Mouse (Mus musculus) testis, postnatal 14 days (tissue): Measurements from ENCODE around the gene Cdkl3.

ENCODE experiments used
- DNase-seq: peaks from one replicate; pipeline ENCODE4 v3.0.0; 2021; ENCODE audit warnings: low spot score

Gene Cdkl3

DNA sequence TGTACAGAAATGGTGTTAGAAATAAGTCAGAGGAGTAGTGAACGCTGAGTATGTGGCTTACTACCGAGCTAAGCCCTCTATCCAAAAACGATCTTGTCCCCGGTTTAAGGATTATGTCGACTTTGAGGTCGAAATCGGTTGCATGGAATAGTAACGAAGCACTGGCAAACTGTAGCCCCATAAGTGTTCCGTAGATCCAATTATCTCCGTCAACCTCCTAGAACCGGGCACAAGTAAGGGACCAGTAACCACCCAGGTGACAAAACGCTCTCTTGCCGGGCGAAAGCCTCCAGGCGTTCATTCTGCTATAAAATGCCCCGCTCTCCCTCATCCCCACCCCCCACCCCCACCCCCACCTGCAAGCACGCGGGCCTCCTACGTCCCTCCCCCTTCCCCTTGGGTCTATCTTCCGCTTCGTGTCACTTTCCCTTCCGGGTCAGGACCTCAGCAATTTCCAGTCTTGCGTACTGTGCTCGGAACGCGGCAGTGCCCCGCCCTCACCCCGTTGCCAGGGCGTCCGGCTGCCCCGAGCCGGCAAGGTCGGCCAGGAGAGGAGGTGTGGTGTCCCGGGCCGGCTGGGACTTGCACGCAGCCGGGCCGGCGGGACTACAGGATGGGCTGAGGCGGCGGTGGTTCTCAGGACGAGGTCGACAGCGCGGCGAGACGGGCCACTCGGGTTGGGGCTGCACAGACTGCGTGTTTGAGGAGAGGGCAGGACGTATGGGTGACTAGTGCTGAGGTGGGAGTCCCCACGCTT is at the start of gene Cdkl3:
Gene Cdkl3 (plus strand): TSS at position 450 of the 757 bp plus-strand sequence.
- peak; percentile 94 for DNase-seq

DNA sequence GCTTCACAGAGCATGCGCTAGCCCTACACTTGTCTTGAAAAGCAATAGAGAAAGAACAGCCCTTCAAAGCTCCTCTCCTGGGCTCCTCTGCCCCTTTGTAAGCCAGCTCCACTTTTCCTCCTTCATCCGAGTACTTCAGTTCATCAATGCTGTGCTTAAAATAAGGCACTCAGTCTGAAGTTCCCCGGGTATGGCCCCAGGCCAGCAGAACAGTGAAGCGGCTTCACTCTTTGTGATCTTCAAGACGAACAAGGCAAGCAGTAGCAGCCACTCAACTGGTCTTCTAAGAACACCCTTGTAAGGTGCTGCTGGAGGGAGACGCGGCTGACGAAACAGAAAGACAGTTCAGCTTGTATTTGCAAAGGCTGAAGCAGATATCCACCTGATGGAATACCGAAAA is 47.9 kb upstream of the Cdkl3 start:
- DNase-seq = no peak

DNA sequence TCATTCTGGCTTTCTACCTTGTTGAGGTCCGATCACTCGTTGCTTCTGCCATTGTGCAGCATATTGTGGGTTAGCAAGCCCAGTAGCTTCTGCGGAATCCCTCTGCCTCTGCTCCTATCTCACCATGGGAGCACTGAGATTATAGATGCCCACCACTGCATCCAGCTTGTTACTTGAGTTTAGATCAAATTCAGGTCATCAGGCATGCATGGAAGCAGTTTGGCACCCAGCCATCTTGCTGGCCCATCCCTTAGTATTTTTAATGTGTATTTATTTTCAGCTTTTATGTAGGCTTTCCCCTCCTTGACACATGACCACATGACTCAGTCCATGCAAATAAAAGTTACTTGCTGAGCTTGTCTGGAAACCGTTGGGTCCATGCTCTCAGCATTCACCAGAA is 46.3 kb upstream of the Cdkl3 start:
- DNase-seq = no peak

DNA sequence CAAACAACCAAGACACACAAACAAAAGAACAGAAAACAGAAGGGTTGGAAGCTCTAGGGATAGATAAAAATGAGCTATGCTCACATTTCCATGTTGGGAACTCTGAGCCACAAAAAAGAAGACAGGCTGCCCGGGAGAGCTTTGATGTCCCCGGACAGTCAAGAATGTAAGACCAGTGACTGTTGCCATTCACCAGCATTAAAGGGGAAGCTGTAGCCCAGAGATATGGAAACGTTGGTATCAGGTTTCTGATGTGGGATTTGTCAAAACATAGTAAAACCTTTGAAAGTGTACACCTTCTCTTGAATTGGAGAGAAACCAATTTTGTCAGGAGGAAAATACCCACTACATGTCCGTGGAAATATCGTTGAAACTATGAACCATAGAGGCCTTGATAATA is 44.5 kb upstream of the Cdkl3 start:
- DNase-seq = no peak

DNA sequence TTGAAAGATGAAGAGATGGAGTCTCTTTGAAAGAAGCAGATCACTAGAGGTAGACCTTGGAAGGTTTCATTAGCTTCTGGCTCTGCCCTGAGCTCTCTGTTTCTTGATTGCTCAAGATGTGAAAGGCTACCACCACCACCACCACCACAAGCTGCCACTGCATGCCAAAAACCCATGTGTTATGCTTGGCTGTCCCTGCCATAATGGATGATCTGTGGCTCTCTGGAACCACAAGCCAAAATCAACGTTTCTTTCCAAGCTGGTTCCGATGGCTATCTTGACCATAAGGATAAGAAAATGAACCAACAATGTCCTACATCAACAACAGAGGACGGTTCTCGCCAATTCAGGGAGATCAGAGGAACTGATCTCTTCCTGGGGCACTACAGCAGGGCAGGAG is 44.0 kb upstream of the Cdkl3 start:
- no peak for DNase-seq

DNA sequence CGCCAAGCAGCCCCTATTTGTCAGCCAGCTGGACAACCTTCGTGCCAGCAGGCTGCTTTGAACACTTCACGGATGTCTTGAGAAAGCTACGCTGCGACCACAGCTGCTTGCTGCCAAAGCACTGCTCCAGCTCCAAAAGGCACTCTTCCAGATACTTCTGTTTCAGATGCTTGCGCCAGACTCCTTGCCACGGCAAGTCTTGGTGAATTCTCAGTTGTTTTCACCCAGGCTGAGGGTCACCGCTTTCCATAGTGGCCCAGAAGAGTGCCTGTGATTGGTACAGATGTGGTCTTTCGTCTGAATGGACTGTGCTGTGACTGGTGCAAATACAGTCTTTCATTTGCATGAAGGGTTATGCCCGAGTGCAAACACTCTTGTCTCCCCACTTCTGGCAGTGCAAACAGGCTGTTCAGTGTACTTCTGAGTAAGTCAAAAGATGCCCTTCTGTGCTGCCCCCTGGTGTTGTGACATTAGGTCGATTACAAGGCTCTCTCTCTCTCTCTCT is 43.0 kb upstream of the Cdkl3 start:
- DNase-seq = no peak

DNA sequence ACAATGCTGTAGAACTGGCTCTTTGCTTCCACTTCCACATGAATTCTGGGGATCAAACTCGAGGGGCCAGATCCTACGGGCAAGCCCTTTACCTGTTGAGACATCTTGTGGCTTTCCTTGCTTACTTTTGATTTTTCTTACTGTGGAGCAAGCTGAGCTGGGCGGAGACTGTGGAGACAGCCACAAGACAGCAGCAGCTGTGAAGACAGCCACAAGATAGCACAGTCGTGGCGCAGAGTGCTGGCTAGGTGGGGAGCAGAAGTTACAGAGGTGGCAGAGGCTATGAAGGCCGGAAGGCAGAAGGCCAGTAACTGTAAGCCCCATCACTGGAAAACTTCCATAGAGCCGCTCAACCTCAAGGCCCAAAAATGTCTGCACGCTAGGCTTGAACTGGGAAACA is 42.3 kb upstream of the Cdkl3 start:
- DNase-seq = no peak

DNA sequence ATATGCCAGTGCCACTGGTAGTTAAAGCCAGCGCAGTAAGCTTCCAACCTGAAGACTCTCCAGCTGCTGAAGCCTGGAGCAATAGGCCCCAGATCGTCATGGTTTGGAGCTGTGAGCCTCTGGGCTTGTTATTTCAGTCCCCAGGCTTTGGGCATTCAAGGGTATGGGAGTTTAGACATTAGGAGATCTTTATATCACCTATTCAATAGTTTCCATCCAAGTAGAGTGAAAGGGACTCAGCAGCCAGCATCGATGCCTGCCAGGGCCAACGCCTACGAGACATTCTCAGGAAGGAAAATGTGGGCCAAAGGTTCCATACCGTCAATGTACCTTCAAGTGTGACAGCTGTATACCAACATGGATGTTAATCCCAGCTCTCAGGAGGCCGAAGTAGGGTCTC is 41.7 kb upstream of the Cdkl3 start:
- DNase-seq = no peak

DNA sequence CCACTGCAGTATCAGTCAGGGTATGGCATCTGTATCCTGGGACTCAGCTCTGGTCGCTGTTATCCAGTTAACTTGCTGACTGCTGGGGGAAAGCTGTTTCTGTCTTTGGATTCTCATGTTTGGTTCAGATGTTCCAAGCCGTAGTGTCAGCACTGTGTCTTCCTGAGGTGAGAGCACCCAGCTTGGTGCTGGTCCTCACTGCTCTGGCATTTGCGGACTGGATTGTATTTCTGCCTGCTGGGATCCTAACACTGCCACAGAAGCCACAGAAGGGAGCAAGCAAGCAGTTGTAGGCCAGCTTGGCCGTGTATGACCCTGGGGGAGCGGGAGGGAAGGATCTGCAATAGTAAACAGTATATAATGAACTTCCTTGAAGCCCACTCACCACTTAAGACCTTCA is 37.4 kb upstream of the Cdkl3 start:
- no peak for DNase-seq

DNA sequence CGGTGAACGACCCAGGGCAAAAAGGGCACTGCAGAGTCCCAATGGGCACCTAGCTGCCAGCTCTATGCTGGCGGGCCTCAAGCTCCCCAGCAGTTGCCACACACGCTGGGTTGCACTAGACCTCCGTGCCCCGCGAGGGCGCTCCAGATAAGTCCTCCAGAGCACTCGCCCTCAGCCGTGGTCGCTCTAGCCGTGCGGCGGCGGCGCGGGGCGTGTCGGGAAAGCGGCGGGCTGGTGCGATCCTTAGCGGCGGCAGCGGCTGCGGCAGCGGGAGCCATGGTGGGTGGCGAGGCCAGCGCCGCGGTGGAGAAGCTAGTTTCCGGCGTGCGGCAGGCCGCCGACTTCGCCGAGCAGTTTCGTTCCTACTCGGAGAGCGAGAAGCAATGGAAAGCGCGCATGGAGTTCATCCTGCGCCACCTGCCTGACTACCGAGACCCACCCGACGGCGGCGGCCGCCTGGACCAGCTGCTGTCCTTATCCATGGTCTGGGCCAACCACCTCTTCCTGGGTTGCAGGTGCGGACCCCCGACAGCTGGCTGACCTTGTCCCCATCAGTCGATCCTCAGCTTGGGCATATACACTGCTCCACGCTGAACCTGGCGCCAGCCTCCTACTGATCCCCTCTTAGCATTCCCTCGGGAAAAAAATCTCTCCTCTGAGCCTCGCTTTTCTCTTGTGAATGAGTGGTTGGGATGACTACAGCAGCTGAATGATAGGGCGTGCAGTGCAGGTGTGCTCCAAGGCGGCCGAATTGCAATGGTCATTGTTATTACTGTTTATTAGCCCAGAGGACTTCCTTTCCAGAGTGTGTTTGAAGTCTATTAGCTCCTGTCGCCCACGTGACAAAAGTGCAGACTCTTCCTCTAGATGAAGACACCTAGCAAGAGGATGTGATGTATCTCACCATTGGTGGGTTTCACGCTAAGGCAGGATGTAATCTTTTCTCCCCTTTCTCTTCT is 36.3 kb upstream of the Cdkl3 start, which contains the start of gene Cdkn2aipnl:
Gene Cdkn2aipnl (plus strand): TSS at position 219 of the 959 bp plus-strand sequence.
- peak; percentile 93 for DNase-seq

DNA sequence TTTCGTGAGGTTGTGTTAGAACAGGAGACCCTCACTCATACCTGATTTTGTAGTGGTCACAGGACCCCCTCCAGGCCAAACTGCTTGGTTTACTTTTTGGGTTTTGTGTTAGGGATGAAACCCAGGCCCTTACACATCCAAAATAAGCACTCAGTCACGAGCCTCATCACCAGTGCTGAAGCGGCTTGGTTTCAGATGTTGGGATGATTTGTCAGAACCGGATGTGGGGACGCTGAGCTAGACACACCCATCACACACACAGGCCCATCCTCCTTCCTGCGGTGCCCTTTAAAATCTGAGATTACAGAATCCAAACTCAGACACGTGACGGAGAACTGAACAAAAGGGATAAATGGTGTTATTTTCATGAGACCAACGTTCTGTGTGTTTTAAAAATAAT is 35.1 kb upstream of the Cdkl3 start:
- no peak for DNase-seq

DNA sequence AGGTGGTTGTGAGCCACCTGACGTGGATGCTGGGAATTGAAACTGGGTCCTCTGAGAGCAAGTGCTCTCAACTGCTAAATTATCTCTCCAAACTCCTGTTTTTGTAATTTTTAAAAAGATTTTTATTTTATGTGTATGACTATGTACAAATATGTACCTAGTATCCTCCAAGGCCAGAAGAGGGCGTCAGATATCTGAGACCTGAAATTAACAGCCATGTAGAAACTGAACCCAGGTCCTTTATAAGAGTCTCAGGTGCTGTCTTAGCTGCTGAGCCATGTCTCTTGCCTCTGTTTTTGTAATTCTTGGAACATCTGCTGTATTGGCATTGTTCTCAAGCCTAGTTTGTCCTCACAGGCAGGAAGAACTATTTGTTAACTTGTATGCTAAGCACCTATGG is 34.5 kb upstream of the Cdkl3 start:
- no peak for DNase-seq

DNA sequence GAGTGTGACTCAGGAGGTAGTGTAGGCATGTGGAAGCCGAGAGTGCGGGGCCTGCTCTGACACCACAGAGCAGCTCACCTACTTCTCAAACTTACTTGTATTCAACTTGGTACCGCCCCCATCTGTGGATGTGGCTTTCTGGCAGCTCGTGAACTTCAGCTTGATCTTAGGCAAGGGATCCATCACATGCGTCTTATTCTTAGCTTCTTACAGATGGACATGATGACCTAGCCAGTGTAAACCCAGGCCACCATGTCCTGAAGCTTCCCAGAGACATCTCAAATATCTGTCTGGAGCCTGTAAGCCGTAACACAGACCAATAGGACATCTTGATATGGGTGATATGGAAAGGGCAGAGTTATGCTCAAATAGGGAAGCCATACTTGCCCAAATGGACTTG is 32.4 kb upstream of the Cdkl3 start:
- DNase-seq = no peak

DNA sequence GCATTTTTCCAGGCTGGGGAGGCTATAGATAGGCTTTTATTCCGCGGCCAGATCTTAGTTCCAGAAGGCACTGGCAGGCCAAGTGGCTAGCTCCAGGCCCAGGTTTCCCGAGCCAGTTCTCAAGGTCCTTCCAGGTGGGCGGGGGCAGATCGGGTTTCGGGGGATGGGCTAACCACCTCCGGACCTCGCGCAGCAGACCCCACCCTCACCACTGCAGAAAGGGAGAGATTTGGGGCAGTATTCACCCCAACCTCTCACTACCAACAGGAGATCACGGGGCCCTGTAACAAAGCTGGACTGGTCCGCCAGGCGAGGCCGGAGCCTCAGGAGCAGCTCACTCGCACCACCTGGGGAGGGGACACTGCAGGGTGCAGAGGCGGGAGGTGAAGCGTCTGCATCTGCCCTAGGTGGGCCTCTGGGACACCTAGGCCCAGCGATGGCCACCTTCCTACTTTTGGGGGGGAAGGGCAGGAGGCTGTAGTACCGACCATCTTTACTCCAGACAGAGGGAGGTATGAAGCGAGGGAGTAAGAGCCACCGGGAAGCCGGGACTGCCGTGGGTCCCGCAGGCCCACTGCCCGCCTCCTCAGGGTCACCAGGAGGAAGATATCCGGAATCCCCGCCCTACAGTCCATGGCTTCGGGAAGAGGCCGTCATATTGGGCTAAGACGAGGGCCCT is 4.3 kb upstream of the Cdkl3 start:
- peak; percentile 73 for DNase-seq

DNA sequence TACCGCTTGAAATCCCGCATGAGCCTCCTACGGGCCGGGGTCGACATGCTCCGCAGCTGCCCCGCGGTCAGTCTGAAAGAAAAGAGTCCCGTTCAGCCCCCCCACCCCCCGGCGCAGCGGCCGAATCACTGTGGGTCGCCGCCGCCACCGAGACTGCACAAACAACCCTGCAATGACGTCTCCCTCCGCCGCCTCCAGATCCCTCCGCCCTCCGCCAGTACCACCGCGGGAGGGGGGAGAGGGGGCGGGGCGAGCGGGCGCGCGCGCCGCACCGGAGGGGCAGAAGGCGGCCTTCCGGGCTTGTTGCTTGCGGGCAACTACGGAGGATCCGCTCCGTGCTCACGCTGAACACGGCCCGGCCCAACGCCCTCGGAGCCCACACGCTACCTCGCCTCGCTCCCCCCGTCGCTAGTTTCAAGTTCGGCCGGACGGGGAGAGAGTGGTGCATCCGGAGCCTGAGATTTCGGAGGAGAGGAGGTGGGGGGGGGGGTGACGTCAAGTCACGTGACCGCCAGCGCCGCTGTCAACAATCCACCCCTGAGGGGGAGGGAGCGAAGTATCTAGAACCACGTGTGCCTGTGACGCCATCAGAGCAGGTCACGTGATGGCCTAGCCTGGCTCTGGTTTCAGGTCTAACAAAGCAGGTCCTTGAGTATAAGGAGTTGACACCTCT is 3.6 kb upstream of the Cdkl3 start, which contains the start of gene Ube2b:
Gene Ube2b (minus strand): TSS at position 473 of the 673 bp plus-strand sequence.
- DNase-seq = peak; percentile 94

DNA sequence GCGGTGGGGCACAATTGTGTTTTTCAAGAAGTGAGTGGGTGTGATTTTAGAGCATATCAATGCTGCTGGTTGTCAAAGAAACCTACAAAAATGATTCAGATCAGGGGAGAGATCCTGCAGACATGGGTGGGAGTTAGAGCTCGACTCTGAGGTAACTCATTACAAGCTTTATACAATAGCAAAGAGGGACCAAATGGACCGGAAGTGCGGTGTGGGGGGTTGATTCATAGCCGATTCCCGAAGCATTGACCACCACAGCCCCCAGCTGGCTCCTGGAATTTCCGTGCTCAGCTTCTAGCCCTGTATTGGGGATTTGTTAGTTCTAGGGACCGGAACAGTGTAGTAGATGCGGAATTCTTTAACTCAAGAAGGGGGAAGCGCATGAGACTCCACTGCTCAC is 2.7 kb upstream of the Cdkl3 start:
- no peak for DNase-seq

DNA sequence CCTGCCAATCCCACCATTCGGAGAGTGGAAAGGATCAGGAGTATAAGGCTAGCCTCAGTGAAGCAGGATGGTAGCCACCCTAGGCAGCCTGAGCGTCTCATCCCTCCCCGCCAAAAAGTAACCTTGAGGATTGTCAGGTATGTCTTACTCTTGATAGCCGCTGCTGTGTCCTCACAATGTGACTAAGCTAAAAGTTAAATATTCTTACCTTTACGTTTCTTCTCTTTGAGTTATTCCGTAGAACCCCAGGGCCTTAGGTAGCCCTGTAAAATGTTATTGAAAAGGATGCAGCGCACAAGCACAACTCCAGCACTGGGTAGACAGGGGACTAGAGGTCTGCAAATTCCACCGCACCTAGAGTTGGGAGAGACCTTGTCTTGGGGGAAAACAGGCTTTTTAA is 2.2 kb upstream of the Cdkl3 start:
- DNase-seq = no peak

DNA sequence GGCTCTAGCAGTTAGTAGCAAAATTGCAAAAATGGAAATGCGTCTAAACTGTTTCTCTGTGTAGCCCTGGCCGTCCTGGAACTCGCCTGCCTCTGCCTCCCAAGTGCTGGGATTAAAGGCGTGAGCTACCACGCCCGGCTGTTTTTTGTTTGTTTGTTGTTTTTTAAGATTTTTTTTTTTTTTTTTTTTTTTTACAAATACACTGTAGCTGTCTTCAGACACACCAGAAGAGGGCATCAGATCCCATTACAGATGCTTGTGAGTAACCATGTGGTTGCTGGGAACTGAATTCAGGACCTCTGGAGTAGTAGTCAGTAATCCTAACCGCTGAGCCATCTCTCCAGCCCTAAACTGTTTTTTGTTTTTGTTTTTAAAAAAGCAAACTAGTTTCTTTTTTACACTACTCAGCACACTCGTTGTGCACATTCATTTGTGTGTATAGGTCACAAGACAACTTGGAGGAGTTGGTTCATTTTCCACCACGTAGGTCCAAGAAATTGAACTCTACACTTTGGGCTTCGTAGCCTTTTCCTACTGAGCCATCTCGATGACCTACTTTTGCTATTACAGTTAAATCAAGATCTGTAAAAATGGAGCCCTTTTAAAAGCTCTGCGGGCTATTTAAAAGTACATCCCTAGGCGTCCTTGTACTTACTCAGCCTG is 1.0 kb upstream of the Cdkl3 start:
- DNase-seq = no peak

DNA sequence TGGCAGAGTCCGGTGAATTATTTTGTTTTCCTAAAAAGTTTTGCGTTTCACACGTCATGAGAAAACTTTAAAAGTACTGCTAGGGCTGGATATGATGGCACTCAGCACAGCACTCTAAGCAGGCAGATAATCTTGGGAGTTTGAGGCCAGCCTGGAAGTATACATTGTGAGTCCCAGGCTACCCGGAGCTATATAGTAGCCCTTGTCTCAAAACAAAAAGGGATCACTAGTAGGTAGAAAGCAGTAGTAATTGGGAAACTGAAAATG is 583 bp upstream of the Cdkl3 start:
- DNase-seq = no peak

DNA sequence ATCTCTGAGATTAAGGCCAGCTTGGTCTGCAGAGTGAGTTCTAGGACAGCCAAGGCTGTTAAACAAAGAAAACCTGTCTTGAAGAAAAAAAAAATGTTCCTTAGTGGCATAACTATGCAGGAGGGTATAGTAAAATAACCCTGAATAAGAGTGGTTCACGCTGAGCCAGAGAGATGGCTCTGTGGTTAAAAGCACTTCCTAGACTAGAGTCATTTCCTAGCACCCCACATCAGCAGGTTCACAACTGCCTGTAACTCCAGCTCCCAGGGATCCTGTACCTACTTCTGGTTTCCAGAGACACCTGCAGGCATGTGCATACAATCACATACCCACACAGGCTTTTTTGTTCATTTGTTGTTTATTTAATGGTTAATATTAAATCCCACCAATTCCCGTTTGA is 1.6 kb downstream of the Cdkl3 start:
- DNase-seq = no peak

DNA sequence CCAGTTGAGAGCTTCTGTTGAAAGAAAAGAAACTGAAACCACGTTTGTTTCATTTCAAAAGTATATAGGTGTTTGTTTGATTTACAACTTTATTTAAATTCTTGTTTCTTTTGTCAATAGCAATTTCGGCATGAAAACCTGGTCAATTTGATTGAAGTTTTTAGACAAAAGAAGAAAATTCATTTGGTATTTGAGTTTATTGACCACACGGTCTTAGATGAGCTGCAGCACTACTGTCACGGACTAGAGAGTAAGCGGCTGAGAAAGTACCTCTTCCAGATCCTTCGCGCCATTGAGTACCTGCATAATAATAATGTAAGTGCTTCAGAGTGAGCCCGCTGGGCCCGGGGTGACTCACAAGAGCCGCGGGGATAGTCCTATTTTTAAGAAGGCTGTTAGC is 7.0 kb downstream of the Cdkl3 start:
- DNase-seq = no peak

DNA sequence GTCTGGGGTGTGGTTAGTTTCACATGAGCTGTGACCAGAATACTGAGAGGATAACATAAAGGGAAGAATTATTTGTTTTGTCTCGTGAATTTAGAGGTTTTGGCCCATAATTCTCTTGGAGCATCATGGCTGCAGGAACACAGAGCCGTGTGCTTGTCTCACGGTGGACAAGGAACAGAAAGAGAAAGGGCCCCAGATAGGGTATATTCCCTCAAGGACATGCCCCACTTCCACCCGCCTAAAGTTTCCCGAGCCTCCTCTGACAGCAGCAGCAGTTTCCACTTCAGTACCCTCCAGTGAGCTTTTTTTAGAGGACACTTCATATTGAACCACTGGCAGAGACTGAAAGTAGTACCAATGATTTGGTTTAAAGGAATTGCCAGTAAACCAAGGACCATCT is 7.5 kb downstream of the Cdkl3 start:
- DNase-seq = no peak
